Mouse (Mus musculus): ENCODE results near the gene 4930518I15Rik. TPM values are rescaled to one million over a fixed set of nuclear protein-coding genes. Genes with fewer than 3 reads are reported as not detected.
"Not testable (repeated sequence)": the region's sequence is repeated elsewhere in the genome, so short reads cannot be mapped to it uniquely, and the experiment has no call there.

4930518I15Rik gene
- polyA plus RNA-seq, 1 experiment from 2014 or later, result 0.82 TPM

DNA sequence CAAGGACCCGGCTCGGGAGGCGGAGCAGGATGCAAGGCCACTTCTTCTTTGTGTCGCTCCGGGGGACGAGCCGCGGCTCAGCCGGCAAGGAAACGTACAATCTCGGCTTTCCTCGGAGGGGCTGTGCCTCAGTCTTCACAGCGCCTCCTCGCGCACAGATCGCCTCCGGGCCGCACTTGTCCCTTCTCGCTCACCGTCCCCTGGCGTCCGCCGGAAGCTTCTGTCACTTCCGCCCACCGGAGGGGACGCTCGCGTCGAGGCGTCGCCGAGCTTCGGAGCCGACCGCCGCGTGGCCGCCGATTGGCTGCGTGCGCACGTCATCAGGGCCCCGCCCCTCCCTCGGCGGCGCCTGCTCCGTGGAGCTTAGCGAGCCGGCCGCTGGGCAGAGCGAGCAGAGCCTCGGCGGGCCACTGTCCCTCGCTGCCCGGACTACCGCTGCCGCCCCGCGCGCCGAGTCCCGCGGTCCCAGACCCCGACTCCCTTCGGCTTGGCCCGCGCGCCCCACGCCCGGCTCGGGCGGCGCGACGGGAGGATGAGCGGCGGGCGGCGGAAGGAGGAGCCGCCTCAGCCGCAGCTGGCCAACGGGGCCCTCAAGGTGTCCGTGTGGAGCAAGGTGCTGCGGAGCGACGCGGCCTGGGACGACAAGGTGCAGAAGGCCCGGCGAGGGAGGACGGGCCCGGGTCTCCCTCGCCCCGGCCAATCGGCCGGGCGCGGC, 5.2 kb upstream of the 4930518I15Rik start, which contains the start of gene Rab5if:
Rab5if (plus strand) TSS at position 357 of the 715 bp plus-strand sequence.
- peak; percentile 88 for ATAC-seq

DNA sequence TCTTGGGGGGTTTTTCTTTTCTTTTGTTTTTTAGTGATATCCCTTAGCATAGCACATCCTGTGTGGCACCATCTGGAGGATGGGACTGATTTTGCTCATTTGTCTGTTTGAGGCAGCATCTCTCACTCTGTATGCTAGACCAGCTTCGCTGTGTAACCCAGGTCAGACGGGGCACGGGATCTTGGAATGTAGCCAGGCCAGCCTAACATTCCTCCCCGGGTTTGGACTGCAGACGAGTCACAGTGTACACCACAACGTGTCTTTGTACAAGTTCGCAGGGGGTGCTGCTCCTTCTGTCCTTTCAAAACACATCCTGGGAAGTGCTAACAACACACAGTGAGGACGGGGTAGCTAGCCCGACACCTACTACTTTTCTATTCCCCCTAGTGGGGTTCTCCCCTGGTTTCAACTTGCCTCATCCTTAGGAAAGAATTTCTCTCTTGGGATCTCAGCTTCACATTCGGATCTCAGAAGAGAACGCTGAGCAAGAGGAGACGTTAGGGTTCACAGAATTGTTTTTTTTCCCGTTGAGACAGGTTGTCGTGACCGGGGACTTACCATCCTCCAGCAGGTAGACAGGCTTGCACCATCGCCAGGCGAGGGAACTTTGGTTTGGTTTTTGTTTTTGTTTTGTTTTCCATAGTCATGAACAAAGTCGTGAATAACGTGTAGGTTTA, 4.4 kb upstream of the 4930518I15Rik start:
- no peak for ATAC-seq
- in situ Hi-C loops (cut with MboI; ENCODE audit: low pct_unique_long_range_greater_than_20kb), result no loop called here
- DNase-seq (ENCODE audit: low read depth, low spot score), result peak; percentile 17
- H3K27me3 ChIP-seq, result no peaks in the 10 kb centered on the region
- ChIA-PET CTCF (interaction anchor here (1.3 to 1.7 kb wide), 3 partner anchors 48 to 135 kb away, joined by 3 to 5 read pairs (median 4); no protein-coding TSS in a partner anchor), POLR2A (interaction anchor here (0.7 to 1.3 kb wide), 2 partner anchors 14 to 53 kb away, joined by 4 to 7 read pairs; no protein-coding TSS in a partner anchor)
- TF ChIP-seq CTCF (IDR thresholded peaks at IDR 0.05), result no peak

More for the DNA sequence above, 5.2 kb upstream of the 4930518I15Rik start, which contains the start of gene Rab5if:
- CTCF ChIA-PET, result interaction anchor here (0.7 to 1.7 kb wide), 4 partner anchors 16 to 134 kb away, joined by 3 to 5 read pairs (median 4); no protein-coding TSS in a partner anchor
- peak; percentile 99 for TF ChIP-seq CTCF (IDR thresholded peaks at IDR 0.05)
- POLR2A ChIA-PET, result interaction anchor here (0.5 to 1.4 kb wide), 3 partner anchors 21 to 54 kb away, joined by 3 to 4 read pairs (median 4); no protein-coding TSS in a partner anchor
- H3K27me3 ChIP-seq, result no peaks in the 10 kb centered on the region
- in situ Hi-C loops (cut with MboI; ENCODE audit: low pct_unique_long_range_greater_than_20kb), result no loop called here
- peak; percentile 89 for DNase-seq (ENCODE audit: low read depth, low spot score)

DNA sequence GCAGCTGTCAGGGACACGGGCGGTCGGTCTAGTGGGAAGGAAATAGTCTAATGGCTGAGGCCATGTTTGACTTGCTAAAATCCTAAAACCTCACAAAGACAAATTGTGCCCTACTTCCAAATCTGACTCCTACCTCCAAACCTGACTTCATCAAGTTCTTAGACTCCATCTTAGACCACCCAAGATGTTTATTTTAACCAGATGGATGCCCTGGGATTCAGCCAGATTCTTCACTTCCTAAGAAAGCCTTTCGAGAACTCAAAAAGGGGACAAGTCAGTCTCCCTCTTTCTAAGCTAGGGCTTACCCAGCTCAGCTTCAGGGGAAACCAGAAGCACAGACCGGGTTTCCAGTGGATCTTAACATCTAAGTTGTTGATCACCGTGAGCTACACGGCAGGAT, 925 bp upstream of the 4930518I15Rik start:
- ATAC-seq, result no peak
- ChIA-PET CTCF (interaction anchor here (2.2 kb wide), 1 partner anchor 10 kb away, joined by 7 read pairs; no protein-coding TSS in a partner anchor), POLR2A (no interaction called here)
- no peaks in the 10 kb centered on the region for H3K27me3 ChIP-seq
- in situ Hi-C loops (cut with MboI; ENCODE audit: low pct_unique_long_range_greater_than_20kb), result loop anchor here (5.0 kb wide), 1 partner anchor 46 kb away; no protein-coding TSS in a partner anchor
- DNase-seq (ENCODE audit: low read depth, low spot score), result no peak
- no peak for TF ChIP-seq CTCF (IDR thresholded peaks at IDR 0.05)

DNA sequence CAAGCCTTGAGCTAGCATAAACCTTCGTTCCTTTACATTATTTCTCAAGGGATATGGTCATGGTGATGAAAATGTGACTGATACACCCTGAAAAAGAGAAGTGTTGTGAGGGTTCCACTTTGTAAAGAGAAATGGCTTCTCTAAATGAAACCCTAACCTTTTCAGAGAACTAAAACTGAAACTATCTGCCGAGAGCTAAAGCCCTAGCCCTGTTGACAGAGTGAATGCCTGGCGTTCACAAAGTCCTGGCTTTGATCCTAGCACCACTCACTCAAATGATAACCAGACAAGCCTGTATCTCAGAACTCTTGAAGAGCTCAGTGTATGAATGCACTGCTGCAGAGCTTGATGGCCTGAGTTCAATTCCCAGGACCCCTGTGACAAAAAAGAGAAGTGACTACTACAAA, 358 bp downstream of the 4930518I15Rik start:
- POLR2A ChIA-PET, result no interaction called here
- DNase-seq (ENCODE audit: low read depth, low spot score), result no peak
- in situ Hi-C loops (cut with MboI; ENCODE audit: low pct_unique_long_range_greater_than_20kb), result loop anchor here (5.0 kb wide), 1 partner anchor 45 kb away; no protein-coding TSS in a partner anchor
- no peak for TF ChIP-seq CTCF (IDR thresholded peaks at IDR 0.05)
- ATAC-seq, result no peak
- H3K27me3 ChIP-seq, result no peaks in the 10 kb centered on the region
- CTCF ChIA-PET, result interaction anchor here (2.2 kb wide), 1 partner anchor 9 kb away, joined by 7 read pairs; no protein-coding TSS in a partner anchor

DNA sequence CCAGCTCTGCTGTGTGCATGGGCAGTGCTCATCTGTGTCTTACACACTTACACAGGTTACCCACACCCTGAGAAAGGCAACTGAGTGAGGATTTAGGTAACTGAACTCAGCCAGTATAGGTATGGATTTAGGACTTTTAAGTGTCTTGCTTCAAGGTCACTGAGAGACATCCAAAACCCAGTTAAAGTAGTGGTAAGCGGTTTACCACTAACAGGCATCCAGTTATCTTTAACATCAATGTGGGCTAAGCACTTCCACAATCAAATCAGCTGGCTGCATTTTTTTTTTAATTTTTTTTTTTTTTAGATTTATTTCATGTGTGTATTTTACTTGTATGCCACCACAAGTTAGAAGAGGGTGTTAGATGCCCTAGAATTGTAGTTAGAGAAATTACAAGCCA, 1.4 kb downstream of the 4930518I15Rik start:
- in situ Hi-C loops (cut with MboI; ENCODE audit: low pct_unique_long_range_greater_than_20kb), result loop anchor here (5.0 kb wide), 1 partner anchor 44 kb away; no protein-coding TSS in a partner anchor
- no peak for DNase-seq (ENCODE audit: low read depth, low spot score)
- ChIA-PET CTCF (interaction anchor here (0.8 kb wide), 1 partner anchor 43 kb away, joined by 3 read pairs; no protein-coding TSS in a partner anchor), POLR2A (no interaction called here)
- H3K27me3 ChIP-seq, result no peaks in the 10 kb centered on the region
- TF ChIP-seq CTCF (IDR thresholded peaks at IDR 0.05), result no peak
- no peak for ATAC-seq

DNA sequence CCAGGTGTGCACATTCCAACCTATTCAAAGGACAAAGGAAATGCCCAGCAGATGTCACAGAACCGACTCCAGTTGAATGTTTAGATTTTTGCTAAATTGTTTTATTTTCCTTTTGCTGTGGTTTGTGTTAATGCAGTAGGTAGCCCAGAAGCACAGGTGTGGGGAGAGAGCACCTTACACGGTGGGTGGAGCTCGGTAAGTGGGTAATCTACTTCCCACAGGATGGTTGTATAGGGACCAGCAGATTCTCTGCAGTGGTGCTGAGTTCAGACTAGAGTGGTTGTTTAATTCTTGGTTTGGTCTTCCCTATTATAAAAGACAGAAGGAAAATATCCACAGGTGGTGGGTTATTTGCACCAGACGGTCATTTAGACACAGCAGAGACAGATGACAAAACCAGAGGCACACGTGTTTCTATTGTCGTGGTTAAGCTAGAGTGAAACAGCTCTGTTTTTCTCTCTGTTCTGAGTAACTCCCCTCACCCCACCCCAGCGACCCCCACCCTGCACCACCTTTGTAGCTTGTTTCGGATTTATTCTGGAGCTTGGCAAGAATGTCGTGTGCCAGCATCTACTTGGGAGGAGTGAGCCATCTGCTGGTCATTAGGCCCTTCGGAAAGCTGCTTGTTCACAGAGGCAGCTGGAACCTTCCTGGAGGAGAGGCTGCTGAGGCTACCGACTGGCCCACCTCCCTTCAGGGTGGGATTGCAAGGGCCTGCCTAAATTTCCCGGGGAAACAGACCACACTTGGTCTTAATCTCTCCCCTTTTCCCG, 3.6 kb downstream of the 4930518I15Rik start:
- not testable (repeated sequence) for DNase-seq (ENCODE audit: low read depth, low spot score)

DNA sequence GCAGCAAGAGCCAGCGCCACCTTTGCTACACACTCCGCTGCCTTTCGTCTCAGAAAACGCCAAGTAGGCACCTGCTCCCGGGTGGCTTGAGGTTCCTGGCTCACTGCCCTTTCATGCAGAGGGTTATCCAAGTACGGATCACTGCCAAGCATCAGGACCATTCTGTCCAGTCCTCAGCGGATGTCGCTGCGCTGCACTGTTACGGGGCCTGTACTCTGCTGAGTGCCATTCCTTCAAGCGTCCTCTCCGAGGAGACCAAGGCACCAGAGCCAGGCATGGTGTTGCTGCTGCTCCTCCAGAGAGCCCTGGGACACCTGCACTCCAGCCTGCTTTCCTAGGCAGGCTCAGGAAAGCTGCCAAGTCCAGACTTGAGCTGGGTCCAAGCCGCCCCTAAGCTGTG, 4.2 kb downstream of the 4930518I15Rik start:
- POLR2A ChIA-PET; CTCF ChIA-PET; ATAC-seq; in situ Hi-C loops (cut with MboI; ENCODE audit: low pct_unique_long_range_greater_than_20kb); DNase-seq (ENCODE audit: low read depth, low spot score); H3K27me3 ChIP-seq: not testable (repeated sequence)

More for the DNA sequence above, 3.6 kb downstream of the 4930518I15Rik start:
- in situ Hi-C loops (cut with MboI; ENCODE audit: low pct_unique_long_range_greater_than_20kb); CTCF ChIA-PET; POLR2A ChIA-PET; H3K27me3 ChIP-seq; ATAC-seq: not testable (repeated sequence)

DNA sequence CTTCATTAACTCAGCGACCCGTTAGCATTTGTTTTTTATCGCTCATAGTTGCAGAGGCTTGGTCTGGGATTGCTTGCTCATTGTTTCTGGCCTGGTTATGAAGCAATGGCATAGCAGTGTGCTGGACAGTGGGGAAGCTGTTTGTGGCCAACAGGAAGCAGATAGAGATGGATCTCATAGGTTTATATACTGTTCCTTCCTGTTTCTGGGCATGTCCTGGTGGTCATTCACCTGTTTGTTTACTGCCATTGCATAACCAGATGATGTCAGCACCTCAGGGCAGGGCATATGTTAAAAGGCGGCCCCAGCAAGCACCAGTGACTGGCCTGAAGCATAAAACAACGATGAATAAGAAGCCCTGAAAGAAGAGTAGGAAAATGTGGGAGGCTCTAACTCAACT, 7.2 kb downstream of the 4930518I15Rik start:
- H3K27me3 ChIP-seq, result no peaks in the 10 kb centered on the region
- no peak for TF ChIP-seq CTCF (IDR thresholded peaks at IDR 0.05)
- POLR2A ChIA-PET, result no interaction called here
- DNase-seq (ENCODE audit: low read depth, low spot score) (no peak), ATAC-seq (no peak)
- in situ Hi-C loops (cut with MboI; ENCODE audit: low pct_unique_long_range_greater_than_20kb), result no loop called here
- CTCF ChIA-PET, result no interaction called here

DNA sequence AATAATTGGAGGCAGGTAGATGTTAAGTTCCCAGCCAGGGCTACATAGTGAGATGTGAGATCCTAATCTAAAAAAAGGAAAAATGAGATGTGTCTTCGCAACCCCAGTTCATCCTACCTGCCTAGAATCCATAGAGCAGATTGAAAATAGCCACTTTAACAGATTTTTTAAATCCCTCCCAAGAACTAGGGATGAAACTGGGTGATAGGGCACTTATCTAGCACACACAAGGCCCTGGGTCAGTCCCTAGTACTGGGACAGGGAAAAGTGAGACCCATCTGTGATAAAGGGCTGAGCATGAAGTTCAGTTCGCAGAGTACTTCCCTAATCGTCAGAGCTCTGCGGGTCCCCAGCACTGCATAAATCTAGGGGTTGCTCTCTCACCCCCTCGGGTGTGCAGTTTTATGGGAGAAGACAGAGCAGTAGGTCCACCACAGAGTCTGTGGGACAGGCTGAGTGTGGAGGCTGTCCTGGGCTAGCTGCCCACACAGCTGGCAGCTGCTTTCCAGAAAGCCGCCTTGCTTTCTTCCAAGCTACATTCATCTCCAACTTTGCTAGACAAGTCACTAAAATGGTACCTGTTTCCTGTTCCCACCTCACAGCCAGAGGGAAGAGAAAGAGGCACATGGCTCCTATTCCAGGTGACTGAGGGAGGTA, 9.1 kb downstream of the 4930518I15Rik start:
- DNase-seq (ENCODE audit: low read depth, low spot score) (no peak), ATAC-seq (no peak)
- no peaks in the 10 kb centered on the region for H3K27me3 ChIP-seq
- POLR2A ChIA-PET, result interaction anchor here (1.4 kb wide), 1 partner anchor 13 kb away, joined by 7 read pairs; no protein-coding TSS in a partner anchor
- in situ Hi-C loops (cut with MboI; ENCODE audit: low pct_unique_long_range_greater_than_20kb), result no loop called here
- CTCF ChIA-PET, result interaction anchor here (1.0 to 1.8 kb wide), 2 partner anchors 9 to 480 kb away, joined by 3 to 7 read pairs; partner anchors contain the start of gene 4930518I15Rik
- no peak for TF ChIP-seq CTCF (IDR thresholded peaks at IDR 0.05)

All from Patski (cell line).